In the genomic region with DNA sequence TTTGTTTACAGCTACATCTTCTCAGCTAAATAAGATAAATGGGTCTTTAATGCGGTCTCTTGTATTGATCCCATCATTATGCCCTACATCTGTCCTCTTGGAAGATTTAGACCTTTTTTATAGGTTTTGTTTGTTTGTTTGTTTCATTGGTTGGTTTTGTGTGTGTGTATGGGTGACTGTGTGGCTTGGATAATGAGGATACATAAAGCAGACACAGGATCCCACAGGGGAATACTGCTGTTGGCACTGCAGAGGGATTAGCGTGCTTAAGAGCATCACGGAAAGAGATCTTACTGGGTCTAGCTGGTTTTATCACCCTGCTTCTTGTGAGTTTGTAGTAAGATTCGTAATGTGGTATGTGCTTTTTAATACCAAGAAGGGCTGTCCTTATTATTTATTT, we compare ENCODE assay signal across 14 mouse cellular contexts.
"Had no signal": no experiment of that assay in that cellular context is flagged by ENCODE, and none has a peak within 500 bp of the region (broad histone marks: within the 10 kb centered on the region; RNA-seq: fewer than 3 reads in every experiment).

No protein-coding gene starts in this region.

- H3K27ac ChIP-seq: kidney, postnatal 0 days; limb, embryonic 10.5 days; liver, embryonic 15.5 days; midbrain, embryonic 13.5 days; stomach, postnatal 0 days had no signal

- DNase-seq: kidney, adult 11 months; kidney, adult 9 months; kidney, postnatal 36 days; lung, adult 2 months; lung, postnatal 10 days; lung, postnatal 4 days; thymus, postnatal 4 days had no signal

- H3K27me3 ChIP-seq: liver, embryonic 15.5 days; midbrain, embryonic 13.5 days had no signal

- H3K9me3 ChIP-seq: limb, embryonic 10.5 days; liver, embryonic 15.5 days; midbrain, embryonic 13.5 days had no signal

- H3K36me3 ChIP-seq: limb, embryonic 10.5 days; liver, embryonic 15.5 days had no signal

- H3K4me2 ChIP-seq: liver, embryonic 11.5 days; liver, embryonic 15.5 days; midbrain, embryonic 13.5 days had no signal

- H3K4me3 ChIP-seq: limb, embryonic 10.5 days; liver, embryonic 15.5 days; midbrain, embryonic 13.5 days had no signal

- H3K9ac ChIP-seq: liver, embryonic 15.5 days; midbrain, embryonic 13.5 days had no signal

- H3K4me1 ChIP-seq: limb, embryonic 10.5 days; liver, embryonic 15.5 days had no signal

- ATAC-seq: inflammation-experienced regulatory T-cells, adult 6 months; midbrain, embryonic 13.5 days had no signal
